Mouse (Mus musculus): ENCODE measurements around the gene Cib4. TPM values are rescaled to one million over a fixed set of nuclear protein-coding genes. Genes with fewer than 3 reads are reported as not detected.

Cib4 gene
- total RNA-seq, 2 experiments from 2014 or later: not detected

DNA sequence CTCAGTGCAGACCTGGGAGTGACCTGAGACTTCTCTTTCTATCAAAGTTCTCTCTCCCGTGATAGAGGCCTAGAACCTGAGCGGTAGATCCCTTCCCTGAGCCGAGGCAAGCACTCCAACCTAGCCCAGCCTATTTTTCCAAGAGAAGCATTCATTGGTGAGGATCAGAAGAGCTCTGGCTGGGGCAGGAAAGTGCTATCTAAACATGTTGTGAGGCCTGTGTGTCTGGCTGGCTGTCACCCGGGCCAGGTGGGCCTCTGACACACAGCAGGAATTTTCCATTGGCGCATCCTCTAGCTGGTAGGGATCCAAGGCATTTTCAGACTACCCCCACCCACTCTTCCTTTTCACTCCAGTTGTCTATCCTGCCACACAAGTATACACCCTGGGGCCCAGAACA is 26.2 kb upstream of the Cib4 start:
- peak; percentile 57 for DNase-seq

DNA sequence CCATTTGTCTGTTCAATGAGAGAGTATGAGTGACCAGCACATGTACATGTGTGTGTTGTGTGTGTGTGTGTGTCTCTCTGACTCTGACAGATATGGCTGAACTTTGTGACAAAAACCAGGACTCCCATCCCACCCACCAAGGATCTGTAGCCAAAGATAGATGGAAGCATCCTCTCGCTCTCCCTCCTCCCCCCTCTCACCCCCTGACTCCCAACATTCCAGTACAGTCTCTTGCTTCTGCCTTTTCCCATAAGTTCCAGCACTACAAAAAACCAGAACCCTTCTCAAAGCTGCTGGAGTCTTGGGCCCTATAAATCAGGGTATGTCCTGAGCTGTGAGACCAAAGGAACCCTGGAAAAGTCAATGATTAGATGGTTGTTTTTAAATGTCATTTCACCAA is 22.8 kb upstream of the Cib4 start:
- no peak for DNase-seq

GRCm38 (mm10) chr5:30559986-30560493 is 14.4 kb upstream of the Cib4 start:
- DNase-seq: no peak

DNA sequence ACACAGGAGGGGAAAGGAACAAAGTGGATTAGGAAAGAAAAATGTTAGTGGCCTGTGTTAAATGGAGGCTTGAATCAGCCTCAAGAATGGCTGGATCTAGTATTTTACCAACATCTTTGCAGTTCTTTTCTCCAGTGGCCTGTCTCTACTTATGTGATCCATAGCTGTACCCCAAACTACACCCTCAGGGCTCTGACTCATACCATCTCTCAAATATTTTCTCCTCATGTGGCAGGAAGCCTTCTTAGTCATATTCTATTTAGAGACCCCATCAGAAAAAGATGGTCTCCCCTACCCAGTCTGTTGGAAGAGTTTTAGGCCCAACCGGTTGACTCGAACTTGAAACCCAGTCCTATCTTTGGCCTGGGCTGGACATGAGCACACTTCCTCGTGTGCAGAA is 13.8 kb upstream of the Cib4 start:
- no peak for DNase-seq

DNA sequence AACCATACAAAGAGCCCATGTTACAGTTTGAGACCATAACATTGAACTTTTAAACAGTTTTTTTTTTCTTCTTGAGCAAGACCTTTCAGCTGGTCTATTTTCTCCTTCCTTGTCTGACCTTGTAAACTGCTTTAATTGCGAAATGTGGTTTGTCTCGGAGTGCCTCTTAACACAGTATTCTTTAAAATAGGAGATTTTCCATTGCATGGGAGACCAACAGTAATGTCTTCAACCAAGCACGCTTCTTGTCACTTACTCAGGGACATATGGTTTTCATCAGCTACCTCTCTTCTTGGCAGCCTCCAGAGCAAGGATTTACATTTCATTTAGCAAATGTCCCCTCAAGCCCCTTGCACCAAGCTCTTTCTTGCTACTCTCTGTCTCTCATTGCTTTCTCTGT is 10.6 kb upstream of the Cib4 start:
- DNase-seq: no peak

DNA sequence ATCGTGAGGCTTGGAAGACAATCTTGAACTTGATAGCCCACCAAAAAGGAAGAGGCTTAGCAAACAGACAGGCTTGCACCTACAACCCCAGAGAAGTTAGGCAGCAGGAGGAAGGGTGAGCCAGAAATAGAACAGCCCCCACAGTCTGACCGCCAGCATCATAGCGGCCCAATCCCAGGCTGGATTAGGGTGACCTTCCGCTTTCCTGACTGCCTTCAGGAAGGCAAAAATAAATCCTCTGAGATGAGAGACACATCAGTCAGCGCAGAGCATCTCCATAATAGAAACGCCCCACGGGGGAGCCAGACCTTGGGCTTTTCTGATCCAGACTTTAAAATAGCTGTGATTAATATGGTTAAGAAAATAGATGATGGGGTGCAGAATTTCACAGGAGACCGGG is 9.3 kb upstream of the Cib4 start:
- DNase-seq: no peak

GRCm38 (mm10) chr5:30553936-30554335 is 8.3 kb upstream of the Cib4 start:
- DNase-seq: no peak

DNA sequence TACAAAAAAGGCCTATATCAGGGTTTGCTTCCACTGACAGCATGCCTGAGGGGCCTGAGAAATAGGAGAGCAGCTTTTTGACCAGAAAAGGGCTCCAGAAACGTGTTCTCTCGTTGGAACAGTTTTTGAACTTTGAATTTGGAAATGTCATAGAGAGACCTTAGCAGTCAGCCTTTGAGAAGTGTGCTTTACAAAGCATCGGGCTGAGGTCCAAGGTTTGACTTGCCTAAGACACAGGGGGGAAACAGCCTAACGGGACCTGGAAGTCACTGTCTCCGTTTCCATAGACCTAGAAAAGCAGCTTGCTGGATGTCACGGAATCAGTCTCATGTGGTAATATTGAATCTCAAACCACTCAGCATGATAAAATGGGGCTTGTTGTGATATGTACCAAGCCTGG is 6.4 kb upstream of the Cib4 start:
- no peak for DNase-seq

GRCm38 (mm10) chr5:30551022-30551638 is 5.5 kb upstream of the Cib4 start:
- no peak for DNase-seq

- peak; percentile 50 for DNase-seq
Observed at GRCm38 (mm10) chr5:30550334-30551021, 4.8 kb upstream of the Cib4 start.

GRCm38 (mm10) chr5:30548681-30549080 is 3.0 kb upstream of the Cib4 start:
- no peak for DNase-seq

DNA sequence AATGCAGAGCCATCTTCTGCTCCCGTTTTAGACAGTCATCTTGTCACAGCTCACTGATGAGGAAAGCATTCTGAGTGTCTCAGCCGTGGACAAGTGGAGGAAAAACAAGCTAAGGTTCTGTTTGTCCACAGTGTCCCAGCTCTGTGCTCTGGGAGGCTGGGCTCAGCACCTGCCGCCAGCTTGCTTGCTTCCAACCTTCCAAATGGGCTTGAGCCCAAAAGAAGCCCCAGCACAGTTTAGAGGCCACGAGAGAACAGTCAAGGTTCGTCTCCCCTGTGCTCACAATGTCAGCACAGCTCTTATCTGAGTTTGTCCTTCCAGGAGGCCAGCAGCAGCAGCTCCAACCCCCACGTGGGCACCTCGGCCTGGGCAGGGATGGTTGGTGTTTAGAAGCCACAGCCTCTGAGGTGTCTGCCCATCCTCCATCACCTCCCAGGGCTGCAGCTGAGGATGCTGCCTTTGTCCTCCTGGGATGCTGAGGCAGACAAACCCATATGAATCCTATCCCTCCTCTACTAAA is 9.5 kb downstream of the Cib4 start:
- no peak for DNase-seq

- no peak for DNase-seq
Observed at GRCm38 (mm10) chr5:30534637-30535036, 11.0 kb downstream of the Cib4 start.

GRCm38 (mm10) chr5:30528906-30529305 is 16.7 kb downstream of the Cib4 start:
- no peak for DNase-seq

- DNase-seq: no peak
Observed at GRCm38 (mm10) chr5:30527129-30527528, 18.5 kb downstream of the Cib4 start.

GRCm38 (mm10) chr5:30525920-30526836 is 19.5 kb downstream of the Cib4 start:
- peak; percentile 39 for DNase-seq

GRCm38 (mm10) chr5:30524213-30524612 is 21.4 kb downstream of the Cib4 start:
- DNase-seq: no peak

- no peak for DNase-seq
Observed at GRCm38 (mm10) chr5:30523131-30523530, 22.5 kb downstream of the Cib4 start.

DNA sequence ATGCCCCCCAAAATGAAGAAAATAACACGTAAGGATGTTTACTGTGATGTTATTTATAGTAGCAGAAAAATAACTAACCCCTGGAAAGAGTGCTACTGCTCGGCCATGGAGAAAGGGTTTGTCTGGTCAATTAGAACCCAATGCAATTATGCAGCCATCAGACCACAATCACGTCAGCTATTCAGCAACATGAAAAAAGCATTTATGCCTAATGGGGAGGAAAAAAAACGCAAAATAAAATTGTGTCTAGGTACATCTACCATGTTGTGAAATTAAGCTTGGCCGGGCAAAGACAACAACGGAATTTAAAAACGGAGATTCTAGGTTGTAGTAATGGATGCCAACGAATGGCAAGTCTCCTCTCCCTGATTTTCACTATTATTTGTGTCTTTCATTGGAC is 23.2 kb downstream of the Cib4 start:
- no peak for DNase-seq

- no peak for DNase-seq
Observed at GRCm38 (mm10) chr5:30520214-30520732, 25.4 kb downstream of the Cib4 start.

DNA sequence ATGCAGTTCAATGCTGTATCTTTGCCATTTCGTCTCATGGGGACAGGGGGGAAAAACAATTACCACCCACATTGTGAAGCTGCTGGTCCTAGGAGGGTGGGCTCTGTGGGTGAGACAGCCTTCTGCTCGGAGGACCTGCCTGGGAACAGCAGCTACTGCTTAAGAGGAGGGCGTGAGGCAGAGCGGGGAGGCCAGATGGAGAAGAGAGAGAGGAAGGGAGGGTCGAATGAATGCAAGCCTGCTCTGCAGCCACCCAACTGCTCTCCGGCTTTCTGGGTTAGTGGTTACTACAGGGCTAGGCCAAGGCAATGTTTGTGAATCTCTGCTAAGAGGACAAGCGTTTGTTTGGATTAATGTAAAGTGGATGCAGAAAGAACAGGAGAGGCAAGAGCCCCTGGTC is 26.1 kb downstream of the Cib4 start:
- no peak for DNase-seq

DNA sequence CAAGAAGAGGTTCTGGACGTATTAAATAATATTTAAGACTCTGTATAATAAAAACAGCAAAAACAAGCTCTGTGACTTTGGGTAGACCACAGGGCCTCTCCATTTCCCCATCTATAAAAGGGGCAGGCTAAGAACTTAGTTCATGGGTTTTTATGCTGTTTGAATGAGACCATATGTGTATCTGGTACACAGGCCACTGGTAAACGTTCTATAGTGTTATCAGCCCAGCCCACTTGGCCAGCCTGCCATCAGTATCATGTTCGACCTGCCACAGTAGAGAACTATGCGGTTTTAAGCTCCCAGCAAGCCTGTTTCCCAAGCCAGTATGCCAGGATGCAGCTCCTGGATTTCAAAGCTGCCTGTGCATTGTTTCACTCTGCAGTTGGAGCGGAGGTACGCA is 27.1 kb downstream of the Cib4 start:
- DNase-seq: no peak

- DNase-seq: no peak
Observed at GRCm38 (mm10) chr5:30518108-30518507, 27.5 kb downstream of the Cib4 start.
